Mouse (Mus musculus) heart, postnatal 10 days (tissue): ENCODE results near the gene Ovca2. TPM values are rescaled to one million over a fixed set of nuclear protein-coding genes. Genes with fewer than 3 reads are reported as not detected.

Experiments
- DNase-seq, 2 experiments: peaks; one replicate each; pipeline ENCODE4 v3.0.0; 2021
- intact Hi-C: fragments of 180-260 bp; cut with DNase I; formaldehyde crosslinking; loops from one replicate; pipeline ENCODE4 v1.15.1; 2025
- microRNA-seq, 2 experiments: library from miRNA; unstranded; fragments of <30 nt; microRNA quantifications; one replicate each; pipeline ENCODE4 v1.2.0; 2022
- total RNA-seq, 2 experiments: library from RNA; stranded (reverse); gene quantifications; 2 replicates each; pipeline ENCODE4 v1.2.3; 2021

The Ovca2 gene
- total RNA-seq, 2 experiments from 2014 or later = 7.8 to 9.5 TPM

- peak; percentile 57 to 62 for DNase-seq
- intact Hi-C loops = loop anchor here (5.0 kb wide), 1 partner anchor 85 kb away; no protein-coding TSS in a partner anchor
Measured at GRCm38 (mm10) chr11:75136666-75137398, 41.8 kb downstream of the Ovca2 start.

GRCm38 (mm10) chr11:75135358-75135757 lies 43.3 kb downstream of the Ovca2 start:
- intact Hi-C loops = loop anchor here (5.0 kb wide), 1 partner anchor 83 kb away; no protein-coding TSS in a partner anchor
- DNase-seq = no peak

- no peak for DNase-seq
Measured at GRCm38 (mm10) chr11:75134485-75135068, 44.1 kb downstream of the Ovca2 start.

GRCm38 (mm10) chr11:75133951-75134350 lies 44.7 kb downstream of the Ovca2 start:
- DNase-seq = peak; percentile 82 to 83
- intact Hi-C loops = loop anchor here (5.0 kb wide), 1 partner anchor 33 kb away; the partner anchor contains the start of gene Hic1

More at GRCm38 (mm10) chr11:75134485-75135068, 44.1 kb downstream of the Ovca2 start:
- intact Hi-C loops = loop anchor here (5.0 kb wide), 2 partner anchors 33 to 82 kb away; partner anchors contain the start of gene Hic1

DNA sequence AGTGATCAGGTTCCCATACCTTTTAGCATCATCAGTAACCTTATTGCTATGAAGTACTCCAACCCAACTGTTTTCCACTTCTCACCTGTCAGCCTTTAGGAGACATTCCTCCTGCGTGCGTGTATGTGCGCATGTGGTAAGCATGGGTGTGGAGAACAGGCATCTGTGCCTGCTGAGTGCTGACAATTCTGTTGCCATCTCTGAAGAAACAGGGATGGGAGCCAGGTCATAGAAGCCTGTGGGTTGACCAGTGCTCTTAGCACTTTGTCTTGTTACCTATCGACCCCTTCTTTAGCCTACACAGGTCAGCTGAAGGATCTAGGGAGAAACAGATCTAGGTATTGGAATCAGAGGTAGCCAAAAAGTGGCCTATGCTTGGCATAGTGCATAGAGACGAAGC lies 45.2 kb downstream of the Ovca2 start:
- intact Hi-C loops = loop anchor here (5.0 kb wide), 1 partner anchor 34 kb away; the partner anchor contains the start of gene Hic1
- no peak for DNase-seq

GRCm38 (mm10) chr11:75132278-75132677 lies 46.4 kb downstream of the Ovca2 start:
- peak; percentile 82 to 86 for DNase-seq
- intact Hi-C loops = loop anchor here (5.0 kb wide), 1 partner anchor 35 kb away; the partner anchor contains the start of gene Hic1

- intact Hi-C loops = loop anchor here (5.0 kb wide), 1 partner anchor 36 kb away; the partner anchor contains the start of gene Hic1
- no peak for DNase-seq
Measured at GRCm38 (mm10) chr11:75131300-75131699, 47.3 kb downstream of the Ovca2 start.

- no peak for DNase-seq
- intact Hi-C loops = no loop called here
Measured at GRCm38 (mm10) chr11:75129481-75129880, 49.2 kb downstream of the Ovca2 start.

- intact Hi-C loops = no loop called here
- no peak for DNase-seq
Measured at GRCm38 (mm10) chr11:75126384-75126783, 52.3 kb downstream of the Ovca2 start.

Small RNA genes lying within 50 kb of the gene (microRNA-seq; reads per million reads assigned to microRNA genes)
- gene Mir132 (483 to 1,273 reads per million in 2 experiments), gene Mir212 (18.0 to 32.0 reads per million in 2 experiments)

Other genes starting within 250 kb of the Ovca2 start
- gene Hic1, start 9.3 kb downstream of the Ovca2 start, total RNA-seq = 10 to 100 TPM; 36.3 to 48.5 TPM
- gene Dph1, start 12.4 kb upstream of the Ovca2 start, total RNA-seq = 10 to 100 TPM; 13.9 to 15.6 TPM
- 10 to 100 TPM; 13.9 to 21.4 TPM for gene Rtn4rl1, start 14.9 kb upstream of the Ovca2 start, total RNA-seq
- 10 to 100 TPM; 82.4 to 90.0 TPM for gene Rpa1, start 169.5 kb upstream of the Ovca2 start, total RNA-seq
- 1 to 10 TPM; 4.9 to 7.4 TPM for gene Smyd4, start 169.6 kb upstream of the Ovca2 start, total RNA-seq
- 10 to 100 TPM; 23.6 to 29.0 TPM for gene Serpinf1, start 243.9 kb upstream of the Ovca2 start, total RNA-seq